Comparison of ENCODE assay signal across 8 mouse cellular contexts in genomic region chr15:77367504-77367903, GRCm38 (mm10). TPM values are rescaled to one million over a fixed set of nuclear protein-coding genes. Genes with fewer than 3 reads are reported as not detected.
DNase-seq lines count a peak whose midpoint lies in the region; ATAC-seq lines count a peak whose summit lies in the region.

No protein-coding gene starts in this region.

- peak overlapping the region; percentile 56; the same call in 1 of the 2 replicates for H3K27ac ChIP-seq in heart, embryonic 10.5 days
- H3K27ac ChIP-seq in limb, embryonic 11.5 days (replicated peaks; ENCODE audit: low read depth, low read length), result peak overlapping the region; percentile 61

- H3K4me1 ChIP-seq in heart, embryonic 10.5 days, result peaks cover 30% of the 10 kb centered on the region
- H3K4me1 ChIP-seq in limb, embryonic 11.5 days (ENCODE audit: control insufficient read depth, insufficient read depth, low read length), result peaks cover 14% of the 10 kb centered on the region

- no peak overlapping the region for H3K4me3 ChIP-seq in heart, embryonic 10.5 days
- no peak overlapping the region for H3K4me3 ChIP-seq in limb, embryonic 11.5 days (ENCODE audit: low read depth, low read length)

- intact Hi-C loops in heart, postnatal 14 days (cut with DNase I), result no loop called here

- ATAC-seq in limb, embryonic 11.5 days (ENCODE audit: insufficient number of reproducible peaks, low FRiP score, low TSS enrichment, low read depth), result no peak

- 40% methylated on average over 8 of the region's 8 CpGs for WGBS in heart, embryonic 10.5 days
- WGBS in limb, embryonic 11.5 days, result 40% methylated on average over 8 of the region's 8 CpGs

- DNase-seq in heart, embryonic 10.5 days (ENCODE audit: low spot score), result no peak
- no peak for DNase-seq in heart, postnatal 14 days
- DNase-seq in R1 (ENCODE audit: low read depth, low spot score), result peak; percentile 73
- DNase-seq in gastrocnemius, postnatal 25 days, result peak; percentile 37
- no peak for DNase-seq in limb, embryonic 11.5 days (ENCODE audit: low spot score)
- no peak for DNase-seq in thymus, postnatal 10 days (ENCODE audit: low spot score in 2 of 2)
- no peak for DNase-seq in layer of hippocampus, postnatal 10 days (ENCODE audit: low spot score in 2 of 2)
- no peak for DNase-seq in layer of hippocampus, adult 9-11 months

- no peaks in the 10 kb centered on the region for H3K27me3 ChIP-seq in heart, embryonic 10.5 days (ENCODE audit: insufficient read depth, poor library complexity, severe bottlenecking)
- no peaks in the 10 kb centered on the region for H3K27me3 ChIP-seq in limb, embryonic 11.5 days (ENCODE audit: control insufficient read depth, insufficient read depth, low read length)

- H3K36me3 ChIP-seq in heart, embryonic 10.5 days, result no peaks in the 10 kb centered on the region
- no peaks in the 10 kb centered on the region for H3K36me3 ChIP-seq in limb, embryonic 11.5 days (ENCODE audit: control insufficient read depth, insufficient read depth, low read length)

- H3K9ac ChIP-seq in limb, embryonic 11.5 days (ENCODE audit: low read length), result no peak overlapping the region

- no peak overlapping the region; the same call in 1 of the 2 replicates for H3K4me2 ChIP-seq in limb, embryonic 11.5 days (ENCODE audit: low read depth, severe bottlenecking)

- no peaks in the 10 kb centered on the region for H3K9me3 ChIP-seq in heart, embryonic 10.5 days
- no peaks in the 10 kb centered on the region; the same call in 1 of the 2 replicates for H3K9me3 ChIP-seq in limb, embryonic 11.5 days (ENCODE audit: control insufficient read depth, low read length)

RNA-seq across cellular contexts. Expression of gene Apol7a, which starts 31.4 kb away (rescaled TPM):
- 0.34 TPM in 1 of 2 replicates, not detected in the other for polyA plus RNA-seq in heart, embryonic 10.5 days (2016; fragmentation: Nextera tagmentation; extraction: Ambion mirVana)
- total RNA-seq in heart, postnatal 14 days (2021), result under 1 TPM in 1 of 2 experiments, not detected in 1; 0.17 TPM
- under 1 TPM; 0.31 to 0.46 TPM for total RNA-seq in gastrocnemius, postnatal 25 days (2021)
- not detected in 2 replicates for polyA plus RNA-seq in limb, embryonic 11.5 days (2014; fragmentation: Nextera tagmentation; extraction: Ambion mirVana)
- under 1 TPM; 0.32 to 0.42 TPM for total RNA-seq in layer of hippocampus, postnatal 10 days (2021)

RNA-seq across cellular contexts. Expression of gene Apol9a, which starts 43.4 kb away (rescaled TPM):
- 0.57 TPM in 1 of 2 replicates, not detected in the other for polyA plus RNA-seq in heart, embryonic 10.5 days (2016; fragmentation: Nextera tagmentation; extraction: Ambion mirVana)
- total RNA-seq in heart, postnatal 14 days (2021), result under 1 TPM in 1 of 2 experiments, not detected in 1; 0.29 TPM
- total RNA-seq in gastrocnemius, postnatal 25 days (2021), result not detected
- not detected in 2 replicates for polyA plus RNA-seq in limb, embryonic 11.5 days (2014; fragmentation: Nextera tagmentation; extraction: Ambion mirVana)
- total RNA-seq in layer of hippocampus, postnatal 10 days (2021), result under 1 TPM in 1 of 2 experiments, not detected in 1; 0.83 TPM

Comparison
In these comparisons a context has a peak if more than half of its experiments do, and no peak if none do; other contexts are left out.
1. DNase-seq: peak in R1 (single experiment) and gastrocnemius, postnatal 25 days (single experiment); none in heart, embryonic 10.5 days (single experiment), heart, postnatal 14 days (0 of 2), limb, embryonic 11.5 days (single experiment), thymus, postnatal 10 days (0 of 2), layer of hippocampus, postnatal 10 days (0 of 2) and layer of hippocampus, adult 9-11 months (single experiment).